Mouse (Mus musculus) limb, embryonic 12.5 days (tissue): Measurements from ENCODE around the gene Mettl1. TPM values are rescaled to one million over a fixed set of nuclear protein-coding genes. Genes with fewer than 3 reads are reported as not detected.
"Not testable (repeated sequence)": the region's sequence is repeated elsewhere in the genome, so short reads cannot be mapped to it uniquely, and the experiment has no call there.

ENCODE experiments used
- ATAC-seq: fragments of 200-750 bp; cut with Nextera tagmentation; 2 replicates; pipeline ENCODE4 v1.8.0; 2017; ENCODE audit warnings: low read depth, moderate TSS enrichment; ENCODE audit not compliant: insufficient number of reproducible peaks, insufficient read depth, low FRiP score, low TSS enrichment
- H3K27ac ChIP-seq: fragments of 300-500 bp; sonication (generic); 2 replicates; pipeline ENCODE4 v1.5.1; 2016; ENCODE audit warnings: mild to moderate bottlenecking, moderate library complexity
- H3K27me3 ChIP-seq: fragments of 300-500 bp; sonication (generic); 2 replicates; pipeline ENCODE4 v1.6.1; 2016; ENCODE audit warnings: mild to moderate bottlenecking, moderate library complexity
- H3K36me3 ChIP-seq: fragments of 300-500 bp; sonication (generic); 2 replicates; pipeline ENCODE4 v1.6.1; 2016; ENCODE audit warnings: mild to moderate bottlenecking, moderate library complexity
- H3K4me1 ChIP-seq: fragments of 300-500 bp; sonication (generic); replicated peaks from 2 replicates; pipeline ENCODE4 v1.6.1; 2016
- H3K4me2 ChIP-seq: fragments of 300-500 bp; sonication (generic); 2 replicates; pipeline ENCODE4 v1.6.1; 2016; ENCODE audit warnings: mild to moderate bottlenecking, moderate library complexity
- H3K4me3 ChIP-seq: fragments of 300-500 bp; sonication (generic); replicated peaks from 2 replicates; pipeline ENCODE4 v1.5.1; 2016; ENCODE audit warnings: mild to moderate bottlenecking
- H3K9ac ChIP-seq: fragments of 300-500 bp; sonication (generic); replicated peaks from 2 replicates; pipeline ENCODE4 v1.6.1; 2016; ENCODE audit warnings: mild to moderate bottlenecking, moderate library complexity
- H3K9me3 ChIP-seq: fragments of 300-500 bp; sonication (generic); 2 replicates; pipeline ENCODE4 v1.6.1; 2016; ENCODE audit warnings: mild to moderate bottlenecking, moderate library complexity
- WGBS: fragments of 180-500 bp; shearing (Covaris S2); methylation state at CpG from one replicate; pipeline ENCODE4 v1.1.7; 2016; 5-methylcytosine and 5-hydroxymethylcytosine counted together
- polyA plus RNA-seq: library from polyadenylated mRNA; unstranded; fragments of >200 nt; fragmentation: Nextera tagmentation; extraction: Ambion mirVana; gene quantifications from 2 replicates; pipeline ENCODE4 v1.2.1, GENCODE M21; 2016

The Mettl1 gene
- polyA plus RNA-seq, 1 experiment from 2014 or later: 52.5 TPM

GRCm38 (mm10) chr10:127059968-127060916 lies 19.0 kb downstream of the Mettl1 start, which contains the start of gene March9:
March9 (minus strand) TSS chr10:127060184.
- H3K9me3 ChIP-seq: no peaks in the 10 kb centered on the region
- 1% methylated on average over 59 of the region's 72 CpGs for WGBS
- H3K27me3 ChIP-seq: peaks cover 45% of the 10 kb centered on the region
- peak within 1 kb of the TSS; percentile 97 for H3K4me2 ChIP-seq
- peak within 1 kb of the TSS; percentile 89 for H3K9ac ChIP-seq
- H3K4me3 ChIP-seq: peak within 1 kb of the TSS; percentile 97
- peaks cover 26% of the 10 kb centered on the region for H3K4me1 ChIP-seq
- H3K27ac ChIP-seq: 0 out of 2 replicates have a peak within 1 kb of the TSS, but pooled peaks have one; percentile 29
- peaks cover 30% of the 10 kb centered on the region for H3K36me3 ChIP-seq
- ATAC-seq: no peak

- H3K9ac ChIP-seq: no peak overlapping the region
- no peak for ATAC-seq
Observed at GRCm38 (mm10) chr10:127061085-127061484, 19.9 kb downstream of the Mettl1 start.

GRCm38 (mm10) chr10:127061513-127061912 lies 20.3 kb downstream of the Mettl1 start:
- Histone ChIP-seq H3K27me3 (peaks cover 45% of the 10 kb centered on the region), H3K9ac (no peak overlapping the region), H3K4me2 (no peak overlapping the region), H3K36me3 (peaks cover 30% of the 10 kb centered on the region), H3K27ac (no peak overlapping the region), H3K4me1 (peaks cover 30% of the 10 kb centered on the region), H3K9me3 (no peaks in the 10 kb centered on the region), H3K4me3 (no peak overlapping the region)
- no peak for ATAC-seq
- WGBS: 81% methylated on average over 2 of the region's 2 CpGs

More at GRCm38 (mm10) chr10:127061085-127061484, 19.9 kb downstream of the Mettl1 start:
- no peak overlapping the region for H3K4me2 ChIP-seq
- no peak overlapping the region for H3K4me3 ChIP-seq
- H3K27me3 ChIP-seq: peaks cover 45% of the 10 kb centered on the region
- peaks cover 30% of the 10 kb centered on the region for H3K36me3 ChIP-seq
- H3K9me3 ChIP-seq: no peaks in the 10 kb centered on the region
- peaks cover 27% of the 10 kb centered on the region for H3K4me1 ChIP-seq
- no peak overlapping the region for H3K27ac ChIP-seq
- WGBS: 41% methylated on average over 5 of the region's 5 CpGs

GRCm38 (mm10) chr10:127062101-127062500 lies 20.9 kb downstream of the Mettl1 start:
- Histone ChIP-seq H3K36me3 (peaks cover 31% of the 10 kb centered on the region), H3K4me1 (peaks cover 31% of the 10 kb centered on the region), H3K27me3 (peaks cover 45% of the 10 kb centered on the region)
- not testable (repeated sequence) for H3K27ac ChIP-seq, H3K9me3 ChIP-seq, H3K9ac ChIP-seq, H3K4me3 ChIP-seq, H3K4me2 ChIP-seq, ATAC-seq
- WGBS: 93% methylated on average over 4 of the region's 4 CpGs

- peaks cover 31% of the 10 kb centered on the region for H3K36me3 ChIP-seq
- ATAC-seq: no peak
- no peak overlapping the region for H3K27ac ChIP-seq
- H3K4me1 ChIP-seq: peaks cover 31% of the 10 kb centered on the region
- H3K4me2 ChIP-seq: no peak overlapping the region
- H3K9me3 ChIP-seq: no peaks in the 10 kb centered on the region
- peaks cover 41% of the 10 kb centered on the region for H3K27me3 ChIP-seq
- WGBS: 77% methylated on average over 5 of the region's 5 CpGs
- no peak overlapping the region for H3K4me3 ChIP-seq
- no peak overlapping the region for H3K9ac ChIP-seq
Observed at GRCm38 (mm10) chr10:127062503-127062902, 21.3 kb downstream of the Mettl1 start.

- no peaks in the 10 kb centered on the region for H3K9me3 ChIP-seq
- H3K4me1 ChIP-seq: peaks cover 31% of the 10 kb centered on the region
- H3K36me3 ChIP-seq: peaks cover 38% of the 10 kb centered on the region
- H3K9ac ChIP-seq: peak within 1 kb of the TSS; percentile 97
- H3K4me2 ChIP-seq: peak within 1 kb of the TSS; percentile 79
- under 1% methylated on average over 44 of the region's 46 CpGs for WGBS
- H3K27me3 ChIP-seq: peaks cover 34% of the 10 kb centered on the region
- peak; percentile 87 for ATAC-seq
- peak within 1 kb of the TSS; percentile 88 for H3K4me3 ChIP-seq
- H3K27ac ChIP-seq: peak within 1 kb of the TSS; percentile 89
Observed at GRCm38 (mm10) chr10:127063239-127063872, 22.1 kb downstream of the Mettl1 start, which contains the start of gene Cdk4. Cdk4 (plus strand) TSS chr10:127063534.

- Histone ChIP-seq H3K36me3 (peaks cover 44% of the 10 kb centered on the region), H3K4me1 (peaks cover 31% of the 10 kb centered on the region), H3K27me3 (peaks cover 26% of the 10 kb centered on the region), H3K4me2 (peak overlapping the region; percentile 79), H3K9me3 (no peaks in the 10 kb centered on the region), H3K9ac (peak overlapping the region; percentile 97), H3K27ac (peak overlapping the region; percentile 89), H3K4me3 (peak overlapping the region; percentile 88)
- WGBS: 14% methylated on average over 37 of the region's 37 CpGs
- no peak for ATAC-seq
Observed at GRCm38 (mm10) chr10:127063913-127064870, 23.0 kb downstream of the Mettl1 start.

- Histone ChIP-seq H3K36me3 (peaks cover 44% of the 10 kb centered on the region), H3K4me1 (peaks cover 31% of the 10 kb centered on the region), H3K4me2 (no peak overlapping the region), H3K4me3 (no peak overlapping the region), H3K9me3 (no peaks in the 10 kb centered on the region), H3K9ac (no peak overlapping the region), H3K27ac (no peak overlapping the region), H3K27me3 (peaks cover 8% of the 10 kb centered on the region)
- no peak for ATAC-seq
- WGBS: 90% methylated on average over 9 of the region's 9 CpGs
Observed at GRCm38 (mm10) chr10:127065981-127066380, 24.8 kb downstream of the Mettl1 start.

- H3K4me2 ChIP-seq: no peak overlapping the region
- H3K36me3 ChIP-seq: peaks cover 44% of the 10 kb centered on the region
- H3K27me3 ChIP-seq: peaks cover 2% of the 10 kb centered on the region
- no peak overlapping the region for H3K27ac ChIP-seq
- H3K9ac ChIP-seq: no peak overlapping the region
- ATAC-seq: no peak
- H3K4me3 ChIP-seq: no peak overlapping the region; the same call in 1 of the 2 replicates
- WGBS: 92% methylated on average over 14 of the region's 14 CpGs
- H3K9me3 ChIP-seq: no peaks in the 10 kb centered on the region
- H3K4me1 ChIP-seq: peaks cover 35% of the 10 kb centered on the region
Observed at GRCm38 (mm10) chr10:127066519-127067018, 25.4 kb downstream of the Mettl1 start.

GRCm38 (mm10) chr10:127068360-127069038 lies 27.3 kb downstream of the Mettl1 start:
- Histone ChIP-seq H3K4me2 (peak overlapping the region; percentile 83), H3K27me3 (no peaks in the 10 kb centered on the region; the same call in 1 of the 2 replicates), H3K4me3 (peak overlapping the region; percentile 64), H3K4me1 (peaks cover 35% of the 10 kb centered on the region), H3K9me3 (no peaks in the 10 kb centered on the region), H3K9ac (peak overlapping the region; percentile 63), H3K27ac (peak overlapping the region; percentile 90; the same call in 1 of the 2 replicates), H3K36me3 (peaks cover 44% of the 10 kb centered on the region)
- no peak for ATAC-seq
- 80% methylated on average over 9 of the region's 9 CpGs for WGBS
